Mouse (Mus musculus) ES-E14 (cell line): ENCODE data around the gene Scarb1.

ENCODE experiments used
- HCFC1 ChIP-seq: IDR thresholded peaks from 2 replicates; pipeline ENCODE4 v1.6.1; 2012; ENCODE audit warnings: low read length, inconsistent platforms, borderline replicate concordance; ENCODE audit not compliant: insufficient read depth
- MAFK ChIP-seq: IDR thresholded peaks from 2 replicates; pipeline ENCODE4 v1.6.1; 2014; ENCODE audit warnings: mild to moderate bottlenecking, low read depth, low read length, inconsistent platforms; ENCODE audit not compliant: insufficient read depth
- ZNF384 ChIP-seq: IDR thresholded peaks from 2 replicates; pipeline ENCODE4 v1.6.1; 2012; ENCODE audit warnings: low read depth, low read length, inconsistent platforms

GRCm38 (mm10) chr5:125325285-125325684 is 15.6 kb downstream of the Scarb1 start:
- no peak for TF ChIP-seq HCFC1
- no peak for TF ChIP-seq MAFK
- no peak for TF ChIP-seq ZNF384
